9 mouse cellular contexts compared by ENCODE assay signal in the genomic region with DNA sequence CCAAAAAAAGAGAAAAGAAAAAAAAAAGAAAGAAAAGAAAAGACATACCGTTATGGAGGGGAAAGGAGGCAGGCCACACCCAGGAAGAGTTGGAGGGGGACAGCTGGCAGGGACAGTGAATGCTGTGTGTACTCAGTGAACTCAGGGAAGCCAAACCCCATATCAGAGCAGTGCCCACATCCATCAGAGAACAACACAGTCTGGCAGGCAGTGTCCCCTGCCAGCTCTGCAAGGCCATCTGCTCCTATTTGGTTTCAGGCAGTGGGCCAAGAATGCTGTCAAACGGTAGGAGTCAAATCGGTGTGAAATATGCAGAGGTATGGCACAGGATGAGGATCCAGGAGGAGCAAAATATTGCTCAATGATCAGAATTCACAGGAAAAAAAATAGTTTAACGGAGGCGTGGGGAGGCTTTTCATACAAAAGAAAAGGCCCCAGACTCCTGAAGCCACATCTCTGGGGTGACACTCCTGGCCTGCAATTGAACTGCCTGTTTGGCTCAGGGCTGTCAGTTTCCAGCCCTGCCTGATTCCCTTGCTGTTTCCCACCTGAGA. TPM values are rescaled to one million over a fixed set of nuclear protein-coding genes. Genes with fewer than 3 reads are reported as not detected.
DNase-seq lines count a peak whose midpoint lies in the region; ATAC-seq and TF ChIP-seq lines count a peak whose summit lies in the region.
"Had no signal": no experiment of that assay in that cellular context is flagged by ENCODE, and none has a peak within 500 bp of the region (broad histone marks: within the 10 kb centered on the region; RNA-seq: fewer than 3 reads in every experiment).

No protein-coding gene starts in this region.

- H3K4me3 ChIP-seq in hindbrain, embryonic 12.5 days = no peak overlapping the region
- no peak overlapping the region for H3K4me3 ChIP-seq in hindbrain, embryonic 10.5 days
- no peak overlapping the region for H3K4me3 ChIP-seq in cerebellum, adult 2 months (replicated peaks; ENCODE audit: insufficient read depth, low read depth, low read length)
- H3K4me3 ChIP-seq in heart, embryonic 16.5 days (ENCODE audit: low read length) = no peak overlapping the region

- H3K9ac ChIP-seq in hindbrain, embryonic 12.5 days = no peak overlapping the region
- no peak overlapping the region for H3K9ac ChIP-seq in heart, embryonic 16.5 days (ENCODE audit: low read length)

- peak; percentile 33; the same call in 1 of the 2 replicates for TF ChIP-seq POLR2A in cerebellum, adult 2 months (IDR thresholded peaks at IDR 0.05; ENCODE audit: borderline replicate concordance, insufficient read depth, low read length)

- intact Hi-C loops in left cerebral cortex, postnatal 14 days (cut with DNase I) = no loop called here

- 49% methylated on average over 5 of the region's 5 CpGs for WGBS in hindbrain, embryonic 12.5 days
- WGBS in hindbrain, embryonic 10.5 days = 84% methylated on average over 5 of the region's 5 CpGs
- 8% methylated on average over 5 of the region's 5 CpGs for WGBS in cerebellum, adult 2 months
- WGBS in heart, embryonic 16.5 days = 43% methylated on average over 5 of the region's 5 CpGs

- H3K27ac ChIP-seq in hindbrain, embryonic 12.5 days = no peak overlapping the region
- no peak overlapping the region for H3K27ac ChIP-seq in hindbrain, embryonic 10.5 days
- H3K27ac ChIP-seq in cerebellum, adult 2 months (ENCODE audit: insufficient read depth, low read length) = peak overlapping the region; percentile 88
- H3K27ac ChIP-seq in heart, embryonic 16.5 days (ENCODE audit: low read length) = peak overlapping the region; percentile 82

- H3K9me3 ChIP-seq in hindbrain, embryonic 12.5 days (replicated peaks) = no peaks in the 10 kb centered on the region
- peaks cover 2% of the 10 kb centered on the region; the same call in 1 of the 2 replicates for H3K9me3 ChIP-seq in hindbrain, embryonic 10.5 days
- no peaks in the 10 kb centered on the region; the same call in 1 of the 2 replicates for H3K9me3 ChIP-seq in heart, embryonic 16.5 days (replicated peaks; ENCODE audit: control insufficient read depth, low read length)
- H3K9me3 ChIP-seq: G1E had no signal

- no peaks in the 10 kb centered on the region for H3K36me3 ChIP-seq in hindbrain, embryonic 12.5 days
- no peaks in the 10 kb centered on the region for H3K36me3 ChIP-seq in hindbrain, embryonic 10.5 days
- H3K36me3 ChIP-seq in heart, embryonic 16.5 days (ENCODE audit: control insufficient read depth, insufficient read depth) = no peaks in the 10 kb centered on the region
- H3K36me3 ChIP-seq: G1E had no signal

- H3K4me2 ChIP-seq in hindbrain, embryonic 12.5 days (replicated peaks) = no peak overlapping the region
- no peak overlapping the region for H3K4me2 ChIP-seq in heart, embryonic 16.5 days (ENCODE audit: low read depth, low read length)

- H3K4me1 ChIP-seq in hindbrain, embryonic 12.5 days = no peaks in the 10 kb centered on the region
- no peaks in the 10 kb centered on the region for H3K4me1 ChIP-seq in hindbrain, embryonic 10.5 days (replicated peaks)
- peaks cover 67% of the 10 kb centered on the region for H3K4me1 ChIP-seq in cerebellum, adult 2 months (ENCODE audit: control insufficient read depth, insufficient read depth, low read length)
- peaks cover 11% of the 10 kb centered on the region for H3K4me1 ChIP-seq in heart, embryonic 16.5 days (ENCODE audit: control insufficient read depth, insufficient read depth, low read length)

- 0 out of 2 replicates have a peak, but pooled peaks cover 3% of the 10 kb centered on the region for H3K27me3 ChIP-seq in hindbrain, embryonic 12.5 days
- H3K27me3 ChIP-seq in hindbrain, embryonic 10.5 days (ENCODE audit: insufficient read depth, poor library complexity, severe bottlenecking) = no peaks in the 10 kb centered on the region
- H3K27me3 ChIP-seq in cerebellum, adult 2 months (ENCODE audit: control insufficient read depth, insufficient read depth, low read length) = no peaks in the 10 kb centered on the region
- H3K27me3 ChIP-seq in heart, embryonic 16.5 days (ENCODE audit: control insufficient read depth, insufficient read depth, low read length) = no peaks in the 10 kb centered on the region

- TF ChIP-seq CTCF in cerebellum, adult 2 months (IDR thresholded peaks at IDR 0.05; ENCODE audit: borderline replicate concordance, insufficient read depth, low read depth, low read length) = no peak

- ATAC-seq in hindbrain, embryonic 12.5 days (ENCODE audit: low FRiP score) = peak; percentile 67; the same call in 1 of the 2 replicates
- ATAC-seq in heart, embryonic 16.5 days (replicated peaks; ENCODE audit: extremely low read depth, insufficient read depth, low FRiP score) = peak; percentile 92
- no peak for ATAC-seq in inflammation-experienced regulatory T-cells, adult 6 months

- DNase-seq in hindbrain, embryonic 10.5 days (ENCODE audit: low spot score) = no peak
- DNase-seq in cerebellum, adult 2 months = peak; percentile 95 to 98
- peak; percentile 65 to 77 for DNase-seq in left cerebral cortex, postnatal 14 days (ENCODE audit: low spot score in 2 of 2)
- DNase-seq in testis, postnatal 14 days (ENCODE audit: low spot score) = peak; percentile 55
- DNase-seq in embryo, embryonic 9.5 days (ENCODE audit: extremely low spot score) = no peak

RNA-seq across cellular contexts. Expression of a gene that starts 10.1 kb away (rescaled TPM):
- polyA plus RNA-seq in hindbrain, embryonic 12.5 days (2016; fragmentation: Nextera tagmentation; extraction: Ambion mirVana) = 7.0 and 8.8 TPM in 2 replicates
- 1.0 and 2.5 TPM in 2 replicates for polyA plus RNA-seq in hindbrain, embryonic 10.5 days (2016; fragmentation: Nextera tagmentation; extraction: Ambion mirVana)
- 71.3 and 81.7 TPM in 2 replicates for polyA plus RNA-seq in cerebellum, adult 2 months (2012; rRNA removed)
- polyA plus RNA-seq in heart, embryonic 16.5 days (2015; fragmentation: Nextera tagmentation; extraction: Ambion mirVana) = 1.3 and 1.6 TPM in 2 replicates
- 100 to 1,000 TPM; 153 to 161 TPM for total RNA-seq in left cerebral cortex, postnatal 14 days (2021)
- not detected for polyA plus RNA-seq in inflammation-experienced regulatory T-cells, adult 6 months (2017; shearing (Covaris generic))
- polyA plus RNA-seq: G1E had no signal

RNA-seq across cellular contexts. Expression of a gene that starts 41.3 kb away (rescaled TPM):
- 0.72 and 0.82 TPM in 2 replicates for polyA plus RNA-seq in hindbrain, embryonic 12.5 days (2016; fragmentation: Nextera tagmentation; extraction: Ambion mirVana)
- polyA plus RNA-seq in hindbrain, embryonic 10.5 days (2016; fragmentation: Nextera tagmentation; extraction: Ambion mirVana) = 1.2 and 1.8 TPM in 2 replicates
- 0.29 and 0.36 TPM in 2 replicates for polyA plus RNA-seq in cerebellum, adult 2 months (2012; rRNA removed)
- polyA plus RNA-seq in heart, embryonic 16.5 days (2015; fragmentation: Nextera tagmentation; extraction: Ambion mirVana) = 0.17 and 0.22 TPM in 2 replicates
- under 1 TPM; 0.40 to 0.49 TPM for total RNA-seq in left cerebral cortex, postnatal 14 days (2021)
- not detected for polyA plus RNA-seq in inflammation-experienced regulatory T-cells, adult 6 months (2017; shearing (Covaris generic))
- polyA plus RNA-seq: G1E had no signal

RNA-seq across cellular contexts. Expression of a gene that starts 41.5 kb away (rescaled TPM):
- 27.7 and 29.1 TPM in 2 replicates for polyA plus RNA-seq in hindbrain, embryonic 12.5 days (2016; fragmentation: Nextera tagmentation; extraction: Ambion mirVana)
- polyA plus RNA-seq in hindbrain, embryonic 10.5 days (2016; fragmentation: Nextera tagmentation; extraction: Ambion mirVana) = 19.9 and 23.4 TPM in 2 replicates
- 5.4 and 5.7 TPM in 2 replicates for polyA plus RNA-seq in cerebellum, adult 2 months (2012; rRNA removed)
- polyA plus RNA-seq in heart, embryonic 16.5 days (2015; fragmentation: Nextera tagmentation; extraction: Ambion mirVana) = 13.0 and 13.1 TPM in 2 replicates
- total RNA-seq in left cerebral cortex, postnatal 14 days (2021) = 10 to 100 TPM; 24.0 to 29.6 TPM
- under 1 TPM in 2 of 3 experiments, not detected in 1; 0.21 to 0.32 TPM for polyA plus RNA-seq in inflammation-experienced regulatory T-cells, adult 6 months (2017; shearing (Covaris generic))
- polyA plus RNA-seq: G1E had no signal

Comparison
In these comparisons a context has a peak if more than half of its experiments do, and no peak if none do; other contexts are left out.
1. H3K27ac ChIP-seq: peak in cerebellum, adult 2 months (single experiment) and heart, embryonic 16.5 days (single experiment); none in hindbrain, embryonic 12.5 days (single experiment) and hindbrain, embryonic 10.5 days (single experiment).
2. DNase-seq: peak in cerebellum, adult 2 months (2 of 2), left cerebral cortex, postnatal 14 days (2 of 2) and testis, postnatal 14 days (single experiment); none in hindbrain, embryonic 10.5 days (single experiment) and embryo, embryonic 9.5 days (single experiment).